Mouse (Mus musculus) forelimb bud, embryonic 11.5 days (tissue): ENCODE data around the gene Bud23.
A peak's percentile ranks its signal among the peaks of the same experiment; 100 is the strongest.

Experiments used
- DNase-seq: peaks from one replicate; pipeline ENCODE4 v3.0.0-alpha.2; 2012; ENCODE audit warnings: low read depth, low spot score

Gene Bud23

DNA sequence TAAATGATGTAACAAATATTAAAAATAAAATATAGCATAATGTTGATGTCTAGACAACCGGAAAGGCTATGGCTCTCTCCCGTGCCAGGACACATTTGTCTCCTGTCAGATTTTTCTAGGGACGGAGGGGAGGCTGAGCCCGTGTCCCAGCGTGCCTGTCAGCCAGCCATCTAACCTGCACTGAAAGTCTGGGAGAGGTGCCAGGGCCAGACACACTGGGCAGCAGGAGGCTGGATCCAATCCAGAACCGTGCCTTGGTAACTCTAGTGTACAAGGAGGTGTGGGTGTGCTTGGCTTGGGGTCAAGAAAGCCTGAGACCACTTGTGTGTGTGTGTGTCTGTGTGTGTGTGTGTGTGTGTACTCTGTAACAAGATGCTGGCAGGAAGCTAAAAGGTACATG, 42.9 kb downstream of the Bud23 start:
- DNase-seq, result no peak

DNA sequence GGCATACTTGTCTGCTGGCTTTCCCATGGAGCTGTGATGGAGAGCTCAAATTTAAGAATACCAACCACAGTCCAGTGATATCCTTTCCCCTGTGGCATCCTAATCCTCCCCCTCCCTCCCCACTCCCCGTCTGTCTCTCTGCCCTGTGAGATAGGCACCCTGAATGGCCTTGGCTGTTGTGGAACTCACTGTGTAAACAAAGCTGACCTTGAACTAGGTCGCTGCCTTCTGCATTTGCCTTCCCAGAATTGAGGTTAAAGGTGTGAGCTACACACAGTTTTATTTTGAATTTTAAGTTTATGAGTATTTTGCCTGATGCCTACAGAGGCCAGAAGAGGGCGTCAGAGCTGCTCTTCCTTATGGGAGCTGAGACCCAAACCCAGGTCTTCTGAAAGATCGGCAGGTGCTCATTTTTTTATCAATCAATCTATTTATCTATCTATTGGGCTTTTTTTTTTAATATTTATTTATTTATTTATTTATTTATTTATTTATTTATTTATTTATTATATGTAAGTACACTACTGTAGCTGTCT, 48.5 kb downstream of the Bud23 start:
- no peak for DNase-seq

DNA sequence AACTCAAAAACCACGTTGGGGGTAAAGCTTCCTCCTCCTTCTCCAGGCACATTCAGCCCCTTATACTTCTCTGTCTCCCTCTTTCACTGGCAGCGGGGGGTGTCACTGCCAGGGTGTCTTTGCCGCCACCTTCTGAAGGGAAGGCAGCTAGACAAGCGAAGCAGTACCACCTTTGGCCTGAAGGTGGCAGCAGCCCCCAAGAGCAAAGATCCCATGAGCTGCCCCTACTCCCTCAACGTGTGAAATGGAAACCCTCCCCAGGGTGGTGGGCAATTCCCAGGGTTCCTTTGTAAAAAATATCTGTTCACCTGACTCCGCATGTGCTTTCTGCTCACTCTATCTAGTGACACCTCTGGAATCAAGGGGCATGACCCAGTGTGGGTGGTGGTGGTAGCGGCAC, 49.3 kb downstream of the Bud23 start:
- peak; percentile 76 for DNase-seq

DNA sequence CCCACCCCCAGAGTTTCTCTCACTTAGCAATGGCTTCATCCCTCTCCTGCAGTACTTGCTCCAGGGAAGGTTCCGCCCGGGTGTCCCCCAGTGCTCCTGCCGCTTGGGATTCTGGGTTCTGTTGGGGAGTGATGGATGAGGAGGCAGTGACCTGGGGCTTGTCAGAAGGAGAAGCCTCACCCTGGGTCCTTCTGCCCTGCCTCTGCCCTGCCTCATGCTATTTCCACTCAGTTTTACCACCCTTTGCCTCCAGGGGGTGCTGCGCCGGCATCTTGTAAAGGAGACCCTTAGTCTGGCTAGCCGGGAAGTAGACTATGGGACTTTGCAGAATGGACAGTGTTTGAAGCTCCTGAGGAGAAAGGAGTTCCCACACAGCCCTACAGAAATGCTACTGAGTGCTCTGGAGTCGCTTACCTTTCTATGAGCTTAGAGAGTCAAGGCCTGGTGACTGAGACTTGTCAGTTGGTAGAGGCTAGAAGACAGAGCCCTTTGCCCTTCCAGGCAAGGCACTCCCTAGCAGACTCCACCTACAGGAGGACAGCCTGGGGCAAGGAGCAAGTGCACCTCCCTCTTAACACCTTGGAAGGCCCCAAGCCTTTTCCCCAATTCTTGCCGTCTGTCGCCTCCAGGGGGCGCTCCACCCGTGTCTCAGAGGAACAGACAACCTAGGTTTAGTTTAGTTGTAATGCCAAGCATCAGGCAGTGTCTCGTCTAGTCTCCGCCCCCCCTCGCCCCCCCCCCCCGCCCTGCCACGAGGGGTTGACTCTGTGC, 51.9 kb downstream of the Bud23 start:
- peak; percentile 72 for DNase-seq

DNA sequence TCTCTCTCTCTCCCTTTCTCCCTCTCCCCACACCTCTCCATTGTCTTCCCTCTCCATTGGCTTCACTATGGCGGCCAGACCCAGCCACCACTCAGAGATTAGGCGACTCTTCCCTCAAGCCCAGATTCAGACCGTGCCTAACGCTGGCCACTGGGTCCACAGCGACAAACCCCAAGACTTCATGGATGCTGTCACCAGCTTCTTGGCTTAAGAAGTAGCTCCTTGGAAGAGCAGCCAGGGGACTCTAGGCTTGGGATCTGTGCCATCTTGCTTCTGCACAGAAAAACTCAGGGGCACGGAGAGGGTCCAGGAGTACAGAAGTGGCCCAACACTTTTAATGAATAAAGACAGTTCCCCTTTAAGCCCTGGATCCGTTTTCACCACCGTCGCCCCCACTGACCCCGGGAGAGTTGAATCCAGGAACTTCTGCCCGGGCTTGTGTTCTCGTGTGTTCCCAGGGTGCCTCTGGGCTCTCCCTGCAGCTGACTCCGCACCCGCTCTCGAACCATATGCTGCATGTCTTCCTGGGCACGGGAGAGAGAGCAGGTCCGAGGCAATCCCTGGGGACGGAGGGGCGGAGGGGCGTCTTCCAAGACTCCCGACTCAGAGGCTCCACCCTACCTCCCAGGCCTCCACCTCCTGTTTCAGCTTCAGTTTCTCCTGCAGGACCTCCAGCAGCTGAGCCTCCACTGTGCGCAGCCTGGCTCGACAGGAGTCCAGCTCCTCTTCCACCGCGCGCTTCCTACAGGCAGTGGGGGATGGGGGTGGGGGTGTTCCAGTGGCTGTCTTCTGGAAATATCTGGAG, 52.7 kb downstream of the Bud23 start:
- DNase-seq, result no peak

GRCm38 (mm10) chr5:135010841-135011743, 53.7 kb downstream of the Bud23 start:
- no peak for DNase-seq

GRCm38 (mm10) chr5:135010320-135010709, 54.4 kb downstream of the Bud23 start:
- no peak for DNase-seq

DNA sequence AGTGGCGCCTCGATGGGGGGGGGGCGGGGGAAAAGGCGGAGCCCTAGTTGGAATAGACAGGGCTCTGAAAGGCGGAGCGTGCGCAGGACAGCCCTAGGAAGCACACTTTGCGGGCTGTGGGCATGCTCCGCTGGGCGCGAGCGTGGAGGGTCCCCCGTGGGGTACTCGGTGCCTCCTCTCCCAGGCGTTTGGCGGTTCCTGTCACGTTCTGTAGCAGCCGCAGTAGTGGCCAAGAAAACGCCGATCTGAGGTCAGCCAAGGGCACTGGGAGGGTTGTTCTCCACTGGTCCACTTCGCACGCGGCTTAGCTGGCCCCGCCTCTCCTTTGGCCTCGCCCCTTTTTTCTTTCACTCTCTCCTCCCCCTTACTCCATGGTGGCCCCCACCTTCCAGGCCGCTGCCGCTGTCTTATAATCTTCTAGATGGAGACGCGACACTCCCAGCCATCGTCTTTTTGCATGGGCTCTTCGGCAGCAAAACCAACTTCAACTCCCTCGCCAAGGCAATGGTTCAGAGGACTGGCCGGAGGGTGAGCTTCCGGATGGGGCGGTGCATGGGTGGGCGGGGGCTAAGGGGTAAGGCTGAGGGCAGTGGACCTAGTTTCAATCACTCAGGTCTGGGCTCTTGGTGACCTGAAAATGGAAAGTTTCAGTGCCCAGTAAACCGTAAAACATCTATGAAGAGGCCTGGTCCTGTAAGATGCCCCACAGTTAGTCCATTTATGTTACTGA, 55.0 kb downstream of the Bud23 start:
- DNase-seq, result peak; percentile 70

GRCm38 (mm10) chr5:135008671-135009589, 55.8 kb downstream of the Bud23 start, which contains the start of gene Abhd11:
Gene Abhd11 (plus strand): TSS chr5:135009152.
- peak; percentile 100 for DNase-seq

GRCm38 (mm10) chr5:135007802-135008571, 56.8 kb downstream of the Bud23 start:
- DNase-seq, result no peak
